Mouse (Mus musculus) left cerebral cortex, adult 9 months (tissue): ENCODE results near the gene Plppr2.

Source experiments
- DNase-seq, 2 experiments: peaks; one replicate each; pipeline ENCODE4 v3.0.0; 2022; ENCODE audit warnings: low spot score in 2 of 2

Plppr2 gene

GRCm38 (mm10) chr9:21932445-21933137, 4.2 kb upstream of the Plppr2 start:
- no peak for DNase-seq

DNA sequence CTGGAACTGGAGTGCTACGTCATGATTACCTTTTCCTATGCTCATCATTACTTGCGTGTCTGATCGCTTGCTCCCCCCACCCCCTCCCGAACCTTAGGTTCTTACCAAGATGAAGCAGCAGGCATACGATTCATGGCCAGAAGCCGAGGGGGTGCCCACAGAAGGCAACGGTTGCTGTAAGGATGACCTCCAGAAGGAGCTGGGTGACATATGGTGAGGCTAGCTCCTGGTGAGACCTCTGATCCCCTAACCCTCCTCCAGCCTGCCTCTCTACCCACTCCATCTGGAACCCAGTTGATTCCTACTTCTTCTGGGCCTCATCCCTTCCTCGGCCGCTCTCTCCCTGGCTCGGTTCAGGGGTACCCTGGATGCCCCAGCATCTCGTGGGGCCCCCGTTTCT, 2.8 kb upstream of the Plppr2 start:
- DNase-seq: no peak

DNA sequence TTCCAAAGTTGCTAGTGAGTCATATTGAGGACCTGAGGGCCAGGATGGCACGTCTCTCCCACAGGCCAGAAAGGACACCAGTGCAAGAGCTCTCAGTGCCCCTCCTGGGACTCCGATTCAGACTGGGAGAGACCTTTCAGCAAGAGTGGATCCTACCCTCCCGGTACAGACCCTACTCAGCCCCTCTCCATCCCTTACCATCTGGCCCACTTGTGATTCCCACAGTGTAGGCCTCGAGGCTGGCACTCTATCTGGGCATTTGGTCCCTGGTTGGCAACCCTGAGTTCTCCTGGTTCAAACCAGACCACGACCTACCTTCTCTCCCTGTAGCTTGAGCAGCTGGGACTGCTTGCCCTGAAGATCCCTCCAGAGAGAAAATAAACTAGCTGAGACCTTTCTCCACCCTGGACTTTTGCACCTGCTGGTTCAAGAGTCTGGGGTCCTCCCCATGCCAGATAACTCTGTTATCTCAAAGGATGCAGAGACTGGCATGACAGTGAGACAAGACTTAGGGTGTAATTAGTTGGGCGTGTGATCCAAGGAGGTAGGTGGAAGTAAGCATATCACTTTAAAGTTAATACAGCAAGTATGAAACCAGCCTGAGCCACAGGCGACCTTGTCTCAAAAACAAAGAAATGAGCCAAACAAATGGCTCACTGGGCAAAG, 1.2 kb upstream of the Plppr2 start:
- DNase-seq: no peak

DNA sequence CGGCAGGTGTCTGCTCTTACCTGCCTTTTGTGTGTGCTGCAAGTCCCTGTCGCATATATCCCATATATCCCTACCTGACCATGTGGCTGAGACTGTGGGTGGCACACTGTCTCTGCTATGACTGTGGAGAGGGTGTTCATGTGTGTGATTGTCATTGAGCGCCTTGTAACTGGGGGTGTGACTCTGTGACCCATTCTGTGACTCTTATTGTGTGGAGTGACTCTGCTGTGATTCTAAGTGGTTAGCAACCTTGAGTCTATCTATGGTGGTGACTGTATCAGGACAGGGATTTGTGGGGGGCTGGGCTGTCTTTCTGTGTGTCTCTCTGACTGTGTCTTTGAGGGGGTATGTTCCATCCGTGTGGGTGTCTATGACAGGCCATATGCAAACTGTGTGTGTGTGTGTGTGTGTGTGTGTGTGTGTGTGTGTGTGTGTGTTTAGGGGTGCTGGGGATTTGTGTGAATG, 910 bp downstream of the Plppr2 start:
- DNase-seq: no peak

GRCm38 (mm10) chr9:21938234-21938855, 1.5 kb downstream of the Plppr2 start:
- no peak for DNase-seq

- no peak for DNase-seq
These were observed 6.2 kb downstream of the Plppr2 start for GRCm38 (mm10) chr9:21943046-21943445.

GRCm38 (mm10) chr9:21943638-21944037, 6.8 kb downstream of the Plppr2 start:
- DNase-seq: no peak

DNA sequence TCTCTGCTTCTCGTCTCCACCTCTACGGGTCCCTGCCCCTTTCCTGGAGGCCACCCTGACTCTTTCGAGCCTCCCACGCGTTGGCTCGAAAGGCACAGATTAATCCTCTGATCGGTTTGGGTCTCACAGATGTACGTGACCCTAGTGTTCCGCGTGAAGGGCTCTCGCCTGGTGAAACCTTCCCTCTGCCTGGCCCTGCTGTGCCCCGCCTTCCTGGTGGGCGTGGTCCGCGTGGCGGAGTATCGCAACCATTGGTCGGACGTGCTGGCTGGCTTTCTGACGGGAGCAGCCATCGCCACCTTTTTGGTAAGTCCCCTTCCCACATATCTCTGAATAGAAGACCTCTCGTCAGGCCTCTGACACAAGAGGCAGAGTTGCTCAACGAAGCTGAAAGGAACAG, 7.4 kb downstream of the Plppr2 start:
- DNase-seq: no peak

DNA sequence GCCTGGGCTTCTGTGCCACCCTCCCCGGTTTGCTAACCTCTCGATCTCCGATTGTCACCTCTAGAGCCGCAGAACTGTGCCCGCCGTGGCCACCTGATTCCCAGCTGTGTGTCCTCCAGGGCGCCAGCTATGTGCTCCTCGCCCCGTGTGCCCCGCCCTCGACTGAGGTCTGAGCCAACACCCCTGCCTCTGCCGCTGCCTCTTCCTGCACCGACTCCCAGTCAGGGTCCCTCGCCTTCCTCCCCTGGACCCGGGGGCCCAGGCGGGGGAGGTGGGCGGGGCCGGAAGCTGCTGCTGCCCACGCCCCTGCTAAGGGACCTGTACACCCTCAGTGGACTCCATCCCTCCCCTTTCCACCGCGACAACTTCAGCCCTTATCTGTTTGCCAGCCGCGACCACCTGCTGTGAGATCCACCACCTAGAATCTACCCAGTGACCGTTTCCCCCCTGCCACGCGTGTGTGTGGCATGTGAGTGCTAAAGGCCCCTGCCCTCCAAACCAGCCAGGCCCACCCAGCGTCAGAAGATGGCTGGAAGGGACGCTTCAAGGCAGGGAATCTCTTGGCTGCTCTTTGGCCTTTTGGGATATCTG, 10.8 kb downstream of the Plppr2 start:
- no peak for DNase-seq

GRCm38 (mm10) chr9:21948146-21948545, 11.3 kb downstream of the Plppr2 start:
- no peak for DNase-seq

GRCm38 (mm10) chr9:21948790-21949189, 12.0 kb downstream of the Plppr2 start:
- DNase-seq: peak in 1 of 2 experiments; percentile 55

- no peak for DNase-seq
These were observed 13.5 kb downstream of the Plppr2 start for GRCm38 (mm10) chr9:21950322-21950721.

DNA sequence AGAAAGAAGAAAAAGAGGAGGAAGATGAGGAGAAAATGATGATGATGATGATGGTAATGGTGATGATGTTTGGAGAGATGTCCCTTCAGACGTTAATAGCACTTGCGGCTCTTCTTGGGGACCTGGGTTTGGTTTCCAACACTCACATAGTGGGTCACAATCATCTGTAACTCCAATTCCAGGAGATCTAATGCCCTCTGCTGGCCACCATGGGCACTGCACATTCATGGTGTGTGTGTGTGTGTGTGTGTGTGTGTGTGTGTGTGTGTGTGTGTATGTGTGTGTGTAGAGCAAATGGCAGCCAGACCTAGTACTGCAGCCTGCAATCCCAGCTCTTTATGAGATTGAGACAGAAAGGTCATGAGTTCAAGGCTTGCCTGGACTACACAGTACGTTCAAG, 15.1 kb downstream of the Plppr2 start:
- no peak for DNase-seq

GRCm38 (mm10) chr9:21953600-21953999, 16.8 kb downstream of the Plppr2 start:
- peak; percentile 72 to 75 for DNase-seq

- DNase-seq: no peak
These were observed 17.8 kb downstream of the Plppr2 start for GRCm38 (mm10) chr9:21954635-21955034.

- no peak for DNase-seq
These were observed 18.4 kb downstream of the Plppr2 start for GRCm38 (mm10) chr9:21955225-21955569.

GRCm38 (mm10) chr9:21955570-21956281, 18.9 kb downstream of the Plppr2 start, which contains the start of gene Swsap1:
TSS of gene Swsap1 (plus strand) at chr9:21955755.
- DNase-seq: peak; percentile 98 to 100

DNA sequence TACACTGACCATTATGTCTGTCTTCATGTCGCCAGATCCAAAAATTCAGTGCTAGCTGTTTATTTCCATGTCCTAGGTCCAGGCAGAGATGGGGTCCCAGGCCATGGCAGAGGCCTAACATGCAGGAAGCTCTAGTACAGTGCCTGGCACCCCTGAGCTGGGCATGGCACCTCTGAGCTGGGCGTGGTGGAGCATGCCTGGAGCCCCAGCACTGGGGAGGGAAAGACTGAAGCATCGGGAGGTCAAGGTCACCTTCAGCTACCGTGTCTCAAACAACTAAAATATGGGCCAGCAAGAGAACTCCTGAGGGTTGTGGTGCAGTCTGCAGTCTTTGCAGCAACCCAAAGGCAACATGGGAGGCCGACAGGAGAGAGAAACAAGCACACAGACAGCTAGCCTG, 21.5 kb downstream of the Plppr2 start:
- no peak for DNase-seq

DNA sequence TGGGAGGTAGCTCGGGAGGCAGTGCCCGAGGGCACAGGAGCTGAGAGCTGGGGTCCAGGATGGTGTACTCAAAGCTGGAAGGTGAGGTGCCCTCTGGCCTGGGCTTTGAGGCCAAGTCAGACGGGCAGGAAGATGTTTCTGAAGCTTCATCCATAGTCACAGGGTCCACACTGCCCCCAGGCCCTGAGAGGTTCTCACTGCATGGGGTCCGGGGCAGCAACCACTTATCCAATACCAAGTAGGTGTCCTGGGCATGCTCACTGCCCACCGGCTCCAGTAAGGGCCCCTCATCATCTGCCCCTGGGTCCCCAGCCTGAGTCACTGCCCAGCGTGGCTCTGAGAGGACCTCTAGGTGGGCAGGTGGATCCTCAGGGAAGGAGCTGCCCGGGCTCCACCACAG, 22.4 kb downstream of the Plppr2 start:
- no peak for DNase-seq

DNA sequence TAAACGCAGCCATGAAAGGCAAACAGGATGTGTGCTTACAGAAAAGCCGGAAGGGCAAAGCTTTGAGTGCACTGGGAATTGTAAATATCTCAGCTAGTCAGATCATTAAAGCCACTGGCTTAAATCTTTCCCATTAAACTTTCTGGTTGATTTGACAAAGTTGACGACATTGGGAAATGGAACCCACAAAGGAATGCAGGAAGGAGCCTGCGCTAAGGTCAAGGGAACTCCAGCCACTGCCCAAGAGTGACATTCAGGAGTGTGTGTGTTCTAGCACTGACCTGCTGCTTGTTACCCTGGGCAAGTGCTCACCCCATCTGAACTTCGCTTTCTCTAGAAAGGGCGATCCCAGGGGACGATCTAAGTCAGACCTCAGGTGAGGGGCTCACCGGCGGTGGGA, 23.3 kb downstream of the Plppr2 start:
- no peak for DNase-seq

- no peak for DNase-seq
These were observed 23.9 kb downstream of the Plppr2 start for GRCm38 (mm10) chr9:21960558-21961208.
